Mouse (Mus musculus) intestine, embryonic 14.5 days (tissue): ENCODE measurements at regions not wholly inside any gene's neighbourhood (a gene's known extent, or its start where the extent isn't known, plus 50 kb on each side); places are given as distances from the start of the nearest gene placed in this dataset.

ENCODE experiments used
- ATAC-seq: fragments of 200-750 bp; cut with Nextera tagmentation; replicated peaks from 2 replicates; pipeline ENCODE4 v1.8.0; 2017; ENCODE audit warnings: low read depth, moderate number of reproducible peaks, moderate TSS enrichment, moderate library complexity; ENCODE audit not compliant: low FRiP score, low TSS enrichment
- DNase-seq: peaks from one replicate; pipeline ENCODE4 v3.0.0-alpha.2; 2018; ENCODE audit warnings: low spot score
- H3K27ac ChIP-seq: fragments of 300-500 bp; sonication (generic); 2 replicates; pipeline ENCODE4 v1.5.1; 2014; ENCODE audit warnings: low read depth, mild to moderate bottlenecking, control low read depth
- H3K27me3 ChIP-seq: fragments of 300-500 bp; sonication (generic); replicated peaks from 2 replicates; pipeline ENCODE4 v1.6.1; 2014; ENCODE audit warnings: low read length, control low read depth; ENCODE audit not compliant: control insufficient read depth, insufficient read depth
- H3K36me3 ChIP-seq: fragments of 300-500 bp; sonication (generic); 2 replicates; pipeline ENCODE4 v1.6.1; 2014; ENCODE audit warnings: low read length, control low read depth; ENCODE audit not compliant: control insufficient read depth, insufficient read depth
- H3K4me1 ChIP-seq: fragments of 300-500 bp; sonication (generic); replicated peaks from 2 replicates; pipeline ENCODE4 v1.6.1; 2014; ENCODE audit warnings: low read length, control low read depth, mixed read lengths; ENCODE audit not compliant: control insufficient read depth, insufficient read depth
- H3K4me2 ChIP-seq: fragments of 300-500 bp; sonication (generic); 2 replicates; pipeline ENCODE4 v1.6.1; 2014; ENCODE audit warnings: low read length
- H3K4me3 ChIP-seq: fragments of 300-500 bp; sonication (generic); 2 replicates; pipeline ENCODE4 v1.5.1; 2014; ENCODE audit warnings: low read depth, low read length, control low read depth, mixed read lengths
- H3K9ac ChIP-seq: fragments of 300-500 bp; sonication (generic); 2 replicates; pipeline ENCODE4 v1.6.1; 2014; ENCODE audit warnings: mild to moderate bottlenecking, low read length
- H3K9me3 ChIP-seq: fragments of 300-500 bp; sonication (generic); 2 replicates; pipeline ENCODE4 v1.6.1; 2016; ENCODE audit warnings: low read length, control low read depth; ENCODE audit not compliant: control insufficient read depth
- WGBS: fragments of 180-500 bp; shearing (Covaris S2); extraction: QIAGEN DNeasy Blood & Tissue Kit; methylation state at CpG from one replicate; pipeline ENCODE4 v1.1.7; 2014; 5-methylcytosine and 5-hydroxymethylcytosine counted together

DNA sequence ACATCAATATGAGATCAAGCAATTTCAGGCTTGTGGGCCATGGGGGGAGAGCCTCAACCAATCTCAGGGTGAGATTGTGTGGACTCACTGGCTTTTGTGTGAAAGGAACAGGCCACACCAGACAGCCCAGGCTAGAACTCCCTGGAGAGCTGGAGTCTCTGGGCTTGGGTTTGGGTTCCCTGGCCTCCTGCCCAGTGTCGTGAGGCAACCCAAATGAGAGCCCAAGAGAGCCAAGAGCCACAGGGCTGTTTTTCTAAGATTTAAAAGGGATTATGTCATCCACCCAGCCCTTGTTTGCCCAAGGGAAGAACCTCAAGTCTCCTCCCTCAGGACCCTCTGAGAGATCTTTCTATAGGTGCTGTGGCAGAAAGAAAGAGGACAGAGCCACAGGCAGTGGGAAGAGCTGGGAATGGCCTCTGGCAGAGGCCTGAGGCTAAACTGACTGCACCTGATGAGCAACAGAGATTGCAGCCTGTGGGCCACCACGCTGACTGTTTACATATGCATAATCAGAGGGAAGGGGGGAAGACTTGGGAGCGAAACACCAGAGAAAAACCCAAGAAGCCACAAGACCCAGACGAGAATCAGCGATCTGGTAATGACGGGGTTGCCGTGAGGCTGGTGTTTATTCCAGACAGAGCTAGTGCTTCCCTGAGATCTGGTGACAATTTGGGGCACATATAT lies 92.1 kb downstream of the Bcl2l11 start:
- 28% methylated on average over 7 of the region's 7 CpGs for WGBS
- no peaks in the 10 kb centered on the region for H3K9me3 ChIP-seq
- H3K4me3 ChIP-seq: no peak overlapping the region
- no peaks in the 10 kb centered on the region for H3K36me3 ChIP-seq
- no peak overlapping the region for H3K9ac ChIP-seq
- H3K4me1 ChIP-seq: no peaks in the 10 kb centered on the region; the same call in 1 of the 2 replicates
- no peaks in the 10 kb centered on the region for H3K27me3 ChIP-seq
- DNase-seq (no peak), ATAC-seq (no peak)
- H3K27ac ChIP-seq: no peak overlapping the region
- no peak overlapping the region for H3K4me2 ChIP-seq

DNA sequence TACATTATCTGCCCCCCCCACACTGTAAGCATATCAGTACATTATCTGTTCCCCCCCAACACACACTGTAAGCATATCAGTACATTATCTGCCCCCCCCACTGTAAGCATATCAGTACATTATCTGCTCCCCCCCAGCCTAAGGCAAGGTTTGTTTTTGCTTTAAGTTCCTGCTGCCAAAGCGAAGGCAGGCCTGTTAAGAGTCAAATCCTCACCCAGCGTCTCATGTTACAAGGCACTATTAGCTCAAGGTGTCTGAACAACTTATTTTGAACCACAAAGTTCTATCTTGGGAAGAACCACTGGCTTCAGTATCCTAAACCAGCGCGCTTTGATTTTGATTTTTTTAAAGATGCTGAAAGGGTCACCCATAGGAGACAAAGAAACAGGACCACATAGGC lies 93.1 kb downstream of the Bcl2l11 start:
- no peak overlapping the region for H3K4me2 ChIP-seq
- 61% methylated on average over 4 of the region's 4 CpGs for WGBS
- ATAC-seq: no peak

DNA sequence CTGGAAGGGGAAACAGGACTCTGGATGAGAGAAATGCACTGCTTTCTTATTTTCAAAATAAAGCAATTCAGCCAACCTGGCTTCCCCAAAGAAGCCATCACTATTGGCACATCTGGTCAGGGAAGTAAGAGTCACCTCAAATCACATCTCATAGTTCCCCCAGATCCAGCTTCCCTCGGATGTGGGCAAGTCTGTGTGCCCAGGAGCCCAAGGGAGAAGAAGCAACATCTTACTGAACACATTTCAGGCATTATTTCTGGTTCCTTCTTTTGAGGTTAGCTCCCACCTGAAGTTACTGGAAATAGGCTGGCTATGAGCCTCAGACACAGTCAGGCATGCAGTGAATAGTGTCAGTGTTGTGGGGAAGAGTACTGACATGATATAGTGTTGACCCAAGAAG lies 95.2 kb downstream of the Bcl2l11 start:
- Histone ChIP-seq H3K9ac (no peak overlapping the region), H3K27ac (no peak overlapping the region), H3K9me3 (no peaks in the 10 kb centered on the region), H3K36me3 (no peaks in the 10 kb centered on the region), H3K4me1 (no peaks in the 10 kb centered on the region; the same call in 1 of the 2 replicates), H3K27me3 (no peaks in the 10 kb centered on the region), H3K4me3 (no peak overlapping the region), H3K4me2 (no peak overlapping the region)
- 80% methylated on average over 1 of the region's 1 CpGs for WGBS
- no peak for ATAC-seq
- no peak for DNase-seq

More for the DNA sequence above, 93.1 kb downstream of the Bcl2l11 start:
- no peak overlapping the region for H3K9ac ChIP-seq
- H3K27ac ChIP-seq: no peak overlapping the region
- no peaks in the 10 kb centered on the region for H3K9me3 ChIP-seq
- no peak for DNase-seq
- H3K36me3 ChIP-seq: no peaks in the 10 kb centered on the region
- H3K4me3 ChIP-seq: no peak overlapping the region
- H3K27me3 ChIP-seq: no peaks in the 10 kb centered on the region
- H3K4me1 ChIP-seq: no peaks in the 10 kb centered on the region; the same call in 1 of the 2 replicates

- no peaks in the 10 kb centered on the region for H3K9me3 ChIP-seq
- no peak overlapping the region for H3K4me2 ChIP-seq
- no peak overlapping the region for H3K27ac ChIP-seq
- H3K27me3 ChIP-seq: no peaks in the 10 kb centered on the region
- DNase-seq: no peak
- ATAC-seq: no peak
- 88% methylated on average over 4 of the region's 4 CpGs for WGBS
- H3K4me1 ChIP-seq: no peaks in the 10 kb centered on the region; the same call in 1 of the 2 replicates
- no peaks in the 10 kb centered on the region for H3K36me3 ChIP-seq
- no peak overlapping the region for H3K9ac ChIP-seq
- no peak overlapping the region for H3K4me3 ChIP-seq
These were observed 95.8 kb downstream of the Bcl2l11 start for GRCm38 (mm10) chr2:128221657-128222056.

DNA sequence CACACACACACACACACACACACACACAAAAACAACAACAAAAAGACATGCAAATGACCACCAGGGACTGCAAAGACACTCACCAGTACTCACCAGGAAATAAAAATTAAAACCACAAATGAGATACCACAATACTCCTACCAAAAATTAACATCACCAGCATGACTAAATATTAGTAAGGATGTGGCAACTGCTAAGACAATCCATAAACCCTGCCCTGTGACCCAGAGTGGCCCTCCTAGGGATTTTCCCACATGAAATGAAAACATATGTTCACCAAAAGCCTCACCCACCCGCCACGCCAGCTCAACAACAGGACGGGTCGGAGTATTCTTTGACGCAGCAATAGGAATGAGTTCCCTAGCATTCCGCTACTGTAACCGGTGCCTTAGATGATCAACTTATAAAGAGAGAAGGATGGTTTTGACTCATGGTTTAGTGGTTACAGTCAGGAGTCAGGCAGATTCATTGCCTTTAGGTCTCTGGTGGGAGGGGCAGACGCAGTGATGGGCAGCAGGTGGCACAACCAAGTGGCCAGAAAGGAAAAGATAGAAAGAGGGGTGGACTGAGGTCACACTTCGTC lies 100.7 kb downstream of the Bcl2l11 start:
- Histone ChIP-seq H3K27me3 (no peaks in the 10 kb centered on the region), H3K4me3 (no peak overlapping the region), H3K9ac (no peak overlapping the region), H3K27ac (no peak overlapping the region), H3K4me2 (no peak overlapping the region), H3K9me3 (no peaks in the 10 kb centered on the region), H3K36me3 (no peaks in the 10 kb centered on the region), H3K4me1 (no peaks in the 10 kb centered on the region)
- WGBS: 92% methylated on average over 9 of the region's 9 CpGs
- DNase-seq (no peak), ATAC-seq (no peak)

DNA sequence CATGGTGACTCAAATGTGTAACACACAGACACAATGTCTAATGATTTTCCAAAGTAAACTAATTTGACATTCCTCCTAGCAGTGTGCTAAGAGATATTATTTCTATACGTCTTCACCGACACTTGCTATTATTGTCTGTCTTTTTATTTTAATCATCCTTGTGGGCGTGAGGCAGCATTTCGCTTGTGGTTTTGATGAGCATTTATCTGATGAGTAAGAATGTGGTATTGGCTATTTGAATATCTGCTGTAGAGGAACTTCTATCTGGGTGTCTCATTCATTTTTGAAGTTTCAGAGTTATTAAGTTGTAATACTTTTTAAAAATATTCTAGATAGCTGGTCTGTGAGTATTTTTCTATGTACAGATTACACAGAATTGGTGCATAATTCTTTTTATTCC lies 103.9 kb downstream of the Bcl2l11 start:
- Histone ChIP-seq H3K27ac (no peak overlapping the region), H3K9me3 (no peaks in the 10 kb centered on the region), H3K4me1 (peaks cover 7% of the 10 kb centered on the region; the same call in 1 of the 2 replicates), H3K27me3 (no peaks in the 10 kb centered on the region), H3K4me2 (no peak overlapping the region), H3K9ac (no peak overlapping the region), H3K36me3 (no peaks in the 10 kb centered on the region), H3K4me3 (no peak overlapping the region)
- DNase-seq (no peak), ATAC-seq (no peak)
- WGBS: 90% methylated on average over 4 of the region's 4 CpGs

DNA sequence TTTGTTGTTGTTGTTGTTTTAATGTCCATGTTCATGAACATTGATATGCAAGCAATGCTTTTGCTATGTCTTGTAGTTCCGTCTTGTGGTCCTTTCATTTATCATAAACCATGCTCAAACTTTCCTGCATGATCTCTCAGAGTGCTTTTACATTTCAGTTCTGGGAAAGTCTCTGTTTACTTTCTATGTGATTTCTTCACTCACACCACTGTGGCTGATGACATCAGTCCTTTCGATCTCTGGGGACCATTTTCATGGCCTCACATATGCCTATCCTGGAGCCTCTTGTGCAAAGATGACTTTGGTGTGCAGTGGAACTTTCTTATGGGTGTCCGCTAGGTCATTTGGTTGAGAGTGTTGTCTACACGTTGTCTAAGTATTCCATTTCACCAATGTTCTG lies 105.1 kb downstream of the Bcl2l11 start:
- no peak for ATAC-seq
- 88% methylated on average over 4 of the region's 4 CpGs for WGBS

DNA sequence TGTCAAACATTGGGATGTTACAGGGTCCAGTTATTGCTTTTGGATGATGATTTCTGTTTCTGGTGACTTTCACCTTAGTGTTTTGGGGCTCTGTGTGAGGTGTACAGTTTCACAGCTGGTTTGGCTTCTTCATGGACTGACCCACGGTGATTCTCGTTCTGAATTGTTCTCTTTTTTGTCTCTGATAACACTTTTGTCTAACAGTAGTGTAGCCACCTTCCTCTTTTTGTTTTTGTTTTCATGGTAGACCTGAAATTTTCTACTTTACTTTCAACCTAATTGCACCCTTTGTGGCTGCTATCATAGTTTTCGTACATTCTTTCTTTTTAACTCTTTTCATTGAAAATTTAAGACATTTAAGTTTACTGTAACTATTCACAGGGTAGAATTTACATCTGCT lies 105.5 kb downstream of the Bcl2l11 start:
- 79% methylated on average over 3 of the region's 3 CpGs for WGBS
- Histone ChIP-seq H3K27me3 (no peaks in the 10 kb centered on the region), H3K4me3 (no peak overlapping the region), H3K4me2 (no peak overlapping the region), H3K27ac (no peak overlapping the region), H3K36me3 (no peaks in the 10 kb centered on the region), H3K9me3 (no peaks in the 10 kb centered on the region), H3K4me1 (peaks cover 7% of the 10 kb centered on the region; the same call in 1 of the 2 replicates), H3K9ac (no peak overlapping the region)
- ATAC-seq (no peak), DNase-seq (no peak)

More for the DNA sequence above, 105.1 kb downstream of the Bcl2l11 start:
- Histone ChIP-seq H3K4me3 (no peak overlapping the region), H3K27me3 (no peaks in the 10 kb centered on the region), H3K4me2 (no peak overlapping the region), H3K9me3 (no peaks in the 10 kb centered on the region), H3K9ac (no peak overlapping the region), H3K27ac (no peak overlapping the region), H3K4me1 (peaks cover 7% of the 10 kb centered on the region; the same call in 1 of the 2 replicates), H3K36me3 (no peaks in the 10 kb centered on the region)
- DNase-seq: no peak

GRCm38 (mm10) chr2:128232027-128232426 lies 106.2 kb downstream of the Bcl2l11 start:
- Histone ChIP-seq H3K27me3 (no peaks in the 10 kb centered on the region), H3K4me1 (peaks cover 7% of the 10 kb centered on the region; the same call in 1 of the 2 replicates), H3K4me3 (no peak overlapping the region), H3K9ac (no peak overlapping the region), H3K4me2 (no peak overlapping the region), H3K9me3 (no peaks in the 10 kb centered on the region), H3K27ac (no peak overlapping the region), H3K36me3 (no peaks in the 10 kb centered on the region)
- no peak for DNase-seq
- no peak for ATAC-seq
- WGBS: 87% methylated on average over 3 of the region's 3 CpGs
